Mouse (Mus musculus) small intestine, adult 2 months (tissue): ENCODE results near the gene Pkig.

Experiments
- CTCF ChIP-seq: fragments of 200-500 bp; IDR thresholded peaks from 2 replicates; pipeline ENCODE4 v1.5.1; 2012; ENCODE audit warnings: low read depth, mild to moderate bottlenecking, control low read depth, inconsistent platforms, low read length, moderate library complexity, mixed read lengths; ENCODE audit not compliant: insufficient replicate concordance, insufficient read length; ENCODE audit errors: extremely low read depth
- POLR2A ChIP-seq: fragments of 200-500 bp; IDR thresholded peaks from 2 replicates; pipeline ENCODE4 v1.6.1; 2012; ENCODE audit warnings: low read depth, mild to moderate bottlenecking, control low read depth, inconsistent platforms, low read length, moderate library complexity

DNA sequence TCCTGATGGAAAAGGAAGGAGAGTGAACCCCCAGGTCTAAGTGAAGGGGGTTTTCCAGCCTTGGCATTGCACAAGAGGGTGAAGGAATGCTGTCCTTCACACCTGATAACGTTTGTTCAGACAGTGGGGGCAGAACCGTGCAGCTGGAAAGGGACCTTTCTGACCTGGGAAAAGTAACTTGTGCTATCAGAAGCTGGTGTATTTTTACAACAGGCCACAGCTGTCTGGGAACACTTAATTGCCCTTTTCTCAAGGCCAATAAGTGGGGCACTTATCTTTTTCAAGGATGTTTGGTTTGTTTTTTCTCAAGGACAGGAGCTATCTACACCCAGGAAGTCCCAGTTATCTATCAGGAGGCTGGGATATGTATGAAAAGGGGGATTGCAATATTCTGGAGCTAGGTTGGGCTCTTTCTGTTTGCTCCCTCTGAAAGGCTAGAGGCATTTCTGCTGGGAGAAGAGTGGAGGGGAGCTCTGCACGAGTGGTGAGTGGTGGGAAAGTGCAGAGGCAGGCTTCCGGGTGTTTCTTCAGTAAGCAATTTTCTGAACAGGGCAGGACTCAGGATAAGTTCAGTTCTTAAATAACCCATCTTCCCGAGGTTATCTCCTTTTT lies 20.4 kb upstream of the Pkig start:
- TF ChIP-seq POLR2A (no peak; the same call in 1 of the 2 replicates), CTCF (no peak)
